Mouse (Mus musculus) thymus, postnatal 25 days (tissue): ENCODE results near the gene Gm21818.
"Not testable (repeated sequence)": the region's sequence is repeated elsewhere in the genome, so short reads cannot be mapped to it uniquely, and the experiment has no call there.

Experiments used
- DNase-seq: peaks from one replicate; pipeline ENCODE4 v3.0.0; 2022

The Gm21818 gene

DNA sequence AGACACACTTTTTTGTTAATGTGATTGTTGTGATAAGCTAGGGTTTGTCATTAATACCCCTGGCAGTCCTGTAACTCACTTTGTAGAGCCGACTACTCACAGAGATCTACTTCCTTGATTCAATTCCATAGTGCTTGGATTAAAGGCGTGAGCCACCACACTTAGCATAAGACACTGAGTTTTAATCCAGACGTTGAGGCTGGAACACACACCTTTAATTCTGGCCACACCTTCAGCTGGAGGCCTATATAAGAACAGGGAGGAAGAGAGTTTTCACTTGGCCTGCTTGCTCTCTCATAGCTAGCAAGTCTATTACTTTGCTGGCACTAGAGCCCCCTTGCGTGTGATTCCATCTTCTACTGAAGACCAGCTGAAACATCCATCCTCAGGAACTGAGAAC, at the start of gene Gm21818:
TSS of gene Gm21818 (plus strand) at position 301 of the 400 bp plus-strand sequence.
- not testable (repeated sequence) for DNase-seq

DNA sequence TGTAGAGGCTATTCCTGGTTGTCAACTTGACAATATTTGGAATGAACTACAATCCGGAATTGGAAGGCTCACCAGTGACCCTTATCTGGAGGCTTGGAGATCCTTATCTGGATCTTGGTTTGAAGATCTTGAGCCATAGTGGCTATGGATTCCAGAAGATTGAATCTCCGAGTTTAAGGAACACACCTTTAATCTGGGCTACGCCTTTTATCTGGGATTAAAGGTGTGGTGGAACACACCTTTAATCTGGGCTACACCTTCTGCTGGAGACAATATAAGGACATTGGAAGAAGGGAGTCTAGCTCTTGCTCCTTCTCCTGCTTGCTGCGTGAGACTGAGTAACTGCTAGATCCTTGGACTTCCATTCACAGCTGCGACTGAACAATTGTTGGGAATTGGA, 32.3 kb upstream of the Gm21818 start, which contains the start of gene Gm20767:
TSS of gene Gm20767 (plus strand) at position 301 of the 400 bp plus-strand sequence.
- DNase-seq, result not testable (repeated sequence)

DNA sequence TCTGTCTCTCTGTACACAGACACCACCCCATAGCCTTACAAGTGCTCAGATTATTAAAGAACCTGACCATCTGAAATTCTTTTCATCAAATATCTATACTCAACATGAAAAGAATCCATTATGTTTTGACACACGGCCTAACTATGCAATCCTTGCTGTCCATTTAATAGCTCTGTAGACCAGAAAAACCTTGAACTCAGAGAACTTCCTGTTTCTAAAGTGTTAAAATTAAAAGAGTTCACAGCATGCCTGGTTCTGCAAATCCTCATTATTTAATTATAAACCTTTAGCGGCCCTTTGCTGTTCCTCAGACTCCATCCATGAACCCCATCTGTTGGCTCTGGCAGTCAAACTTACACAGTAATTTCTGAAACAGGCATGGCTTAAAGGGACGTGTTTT, 29.9 kb upstream of the Gm21818 start:
- not testable (repeated sequence) for DNase-seq

DNA sequence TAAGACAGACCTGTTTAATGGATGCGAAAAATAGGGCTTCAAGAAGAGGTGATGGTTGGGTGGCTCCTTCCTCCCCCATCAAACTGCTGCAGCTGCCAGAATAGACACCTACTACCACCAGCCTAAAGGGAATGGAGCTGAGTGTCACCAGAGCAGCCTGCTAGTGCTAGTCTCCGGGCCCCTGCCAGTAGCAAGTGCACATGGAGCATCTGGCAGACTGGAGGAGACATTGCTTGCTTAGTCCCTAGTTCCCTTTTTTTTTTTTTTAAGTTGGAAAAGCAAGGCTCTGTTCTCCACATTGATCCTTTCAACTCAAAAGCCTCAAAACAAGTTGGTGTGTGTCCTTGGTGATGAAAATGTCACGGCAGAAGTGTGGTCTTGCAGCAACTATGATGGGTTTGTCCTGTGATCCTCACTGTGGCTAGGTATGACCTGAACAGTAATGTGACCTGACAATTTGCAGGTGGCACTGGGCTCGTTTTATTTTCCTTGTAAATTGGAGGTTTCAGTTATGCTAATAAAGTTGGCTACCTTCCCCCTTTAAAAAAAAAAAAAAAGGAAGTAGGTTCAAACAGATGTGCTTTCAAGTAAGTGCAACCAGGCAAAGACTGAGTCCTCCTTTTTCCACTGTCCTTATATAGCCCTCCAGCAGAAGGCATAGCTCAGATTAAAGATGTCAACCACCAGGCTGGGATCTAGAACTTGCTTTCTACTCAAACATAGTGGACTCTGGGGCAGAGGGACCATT, 22.4 kb upstream of the Gm21818 start:
- DNase-seq, result not testable (repeated sequence)

DNA sequence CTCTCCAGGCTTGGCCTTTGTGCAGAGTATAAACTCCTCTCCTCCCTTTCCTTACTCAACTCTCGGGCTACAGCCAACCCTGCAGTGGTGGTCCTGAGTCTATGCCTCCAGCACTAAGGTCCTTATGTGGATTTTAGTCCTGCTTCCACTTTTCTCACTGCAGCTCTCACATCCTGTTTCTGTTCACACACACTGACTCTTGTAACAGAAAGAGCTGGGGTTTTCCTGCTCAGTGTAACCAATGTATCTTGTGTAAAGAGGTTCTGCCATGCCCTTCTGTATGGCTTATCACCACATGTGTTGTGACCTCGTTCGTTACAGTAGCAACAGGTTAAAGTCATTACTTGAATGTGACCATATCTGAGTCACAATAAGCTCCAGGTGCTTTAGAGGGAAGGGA, 21.6 kb upstream of the Gm21818 start:
- not testable (repeated sequence) for DNase-seq

DNA sequence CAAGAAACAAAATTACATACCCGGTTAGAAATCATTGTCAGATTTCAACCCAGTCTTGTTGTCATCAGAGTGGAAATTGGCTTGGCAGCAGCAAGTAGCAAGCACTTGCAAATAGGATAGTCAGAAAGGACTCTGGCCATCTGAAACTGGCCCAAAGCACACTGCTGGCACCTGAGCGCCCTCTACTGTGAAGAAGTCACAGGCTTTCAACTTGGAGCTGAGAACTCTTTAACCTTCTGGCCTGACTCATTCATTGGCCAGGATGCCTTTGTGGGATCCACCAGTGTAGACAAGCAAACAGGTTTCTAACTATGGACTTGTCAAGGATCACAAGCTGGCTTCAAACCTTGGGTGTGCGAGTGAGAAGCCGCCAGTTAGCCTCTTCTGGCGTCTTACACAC, 3.9 kb upstream of the Gm21818 start:
- peak; percentile 2 for DNase-seq

DNA sequence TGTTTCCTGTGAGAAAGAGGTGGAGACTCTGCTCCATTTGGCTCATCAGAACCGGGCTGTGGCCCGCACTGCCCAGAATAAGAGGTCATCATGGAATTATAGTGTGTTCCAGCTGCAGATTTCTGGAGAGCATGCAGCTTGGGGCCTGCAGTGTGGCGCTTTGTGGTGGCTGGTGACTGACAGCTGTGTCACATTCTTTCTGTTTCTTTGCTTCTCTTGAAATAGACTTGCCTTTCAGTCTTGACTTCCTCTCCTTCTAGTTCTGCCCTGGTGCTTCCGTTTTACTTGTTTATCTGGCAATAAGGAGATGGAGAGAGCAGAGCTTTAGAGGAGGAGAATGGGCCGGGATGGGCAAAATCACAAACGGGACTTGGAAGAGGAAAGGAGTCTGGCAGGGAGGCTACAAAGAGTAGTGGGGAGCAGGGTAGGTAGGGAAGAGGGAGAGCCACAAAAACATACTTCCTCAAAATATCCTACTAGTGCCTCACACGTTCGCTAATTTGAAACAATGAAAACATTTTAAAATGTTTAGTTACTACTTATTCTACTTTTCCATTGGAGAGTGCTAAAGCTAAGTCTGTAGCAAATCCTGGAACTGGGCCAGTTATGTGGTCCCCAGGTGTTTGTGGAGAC, 24.1 kb downstream of the Gm21818 start:
- not testable (repeated sequence) for DNase-seq

DNA sequence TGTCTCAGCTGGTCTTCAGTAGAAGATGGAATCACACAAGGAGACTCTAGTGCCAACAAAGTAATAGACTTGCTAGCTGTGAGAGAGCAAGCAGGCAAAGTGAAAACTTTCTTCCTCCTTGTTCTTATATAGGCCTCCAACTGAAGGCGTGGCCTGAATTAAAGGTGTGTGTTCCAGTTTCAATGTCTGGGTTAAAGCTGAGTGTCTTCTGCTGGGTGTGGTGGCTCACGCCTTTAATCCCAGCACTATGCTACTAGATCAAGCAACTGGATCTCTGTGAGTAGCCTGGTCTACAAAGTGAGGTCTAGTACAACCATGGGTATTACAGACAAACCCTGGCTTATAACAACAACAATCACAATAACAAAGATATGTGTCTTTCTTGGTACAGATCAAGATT, 43.6 kb downstream of the Gm21818 start, which contains the start of gene Gm21762:
TSS of gene Gm21762 (minus strand) at position 101 of the 400 bp plus-strand sequence.
- not testable (repeated sequence) for DNase-seq

DNA sequence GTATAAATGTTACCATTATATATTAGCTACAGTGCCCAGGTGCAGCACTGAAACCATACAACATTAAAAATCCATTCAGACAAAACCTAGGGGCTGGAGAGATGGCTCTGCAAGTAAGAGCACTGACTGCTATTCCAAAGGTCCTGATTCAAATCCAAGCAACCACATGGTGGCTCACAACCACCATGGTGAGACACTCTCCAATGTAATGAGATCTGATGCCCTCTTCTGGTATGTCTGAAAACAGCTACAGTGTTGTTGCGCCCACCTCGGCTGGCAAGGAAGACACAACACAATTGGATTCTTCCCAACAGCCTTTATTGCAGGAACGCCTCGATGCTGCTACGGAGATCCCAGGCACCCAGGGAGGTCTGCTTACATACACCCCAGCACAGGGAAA, 48.7 kb downstream of the Gm21818 start:
- not testable (repeated sequence) for DNase-seq

DNA sequence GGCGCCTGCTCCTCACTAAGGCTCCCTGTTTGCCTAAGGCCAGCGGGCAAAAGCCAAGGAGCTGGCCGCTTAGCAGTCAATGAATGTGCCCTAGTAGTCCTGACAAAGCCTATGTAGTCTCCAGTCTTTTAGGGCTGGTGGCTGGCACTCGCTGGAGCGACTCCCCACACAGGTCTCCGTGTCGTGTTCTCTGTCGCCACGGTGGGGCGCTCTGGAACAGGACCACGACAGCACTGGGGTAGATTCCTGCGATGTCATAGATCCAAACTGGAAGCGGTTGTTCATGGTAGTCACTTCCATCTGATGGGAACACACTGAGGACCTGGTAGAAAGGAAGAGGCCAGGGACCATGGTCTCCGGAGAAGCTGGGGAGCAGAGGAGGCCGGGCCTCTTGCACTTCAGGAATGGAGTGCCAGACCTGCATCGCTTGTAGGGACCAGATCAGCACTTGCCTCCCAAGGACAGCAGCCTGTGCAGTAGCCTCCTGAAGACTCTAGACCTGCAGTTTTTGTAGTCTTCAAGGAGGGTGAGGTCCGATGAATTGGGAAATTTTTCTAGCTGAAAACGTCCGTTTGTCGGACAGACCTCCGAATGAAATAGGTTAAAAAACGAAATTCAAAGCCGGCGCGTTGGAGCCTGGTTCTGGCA, 50.9 kb downstream of the Gm21818 start:
- not testable (repeated sequence) for DNase-seq
